Mouse (Mus musculus) layer of hippocampus, postnatal 36 days (tissue): ENCODE data around the gene E130218I03Rik. TPM values are rescaled to one million over a fixed set of nuclear protein-coding genes. Genes with fewer than 3 reads are reported as not detected.

Experiments used
- DNase-seq, 2 experiments: peaks; one replicate each; pipeline ENCODE4 v3.0.0; 2022
- total RNA-seq, 2 experiments: library from RNA; stranded (reverse); gene quantifications; 2 replicates each; pipeline ENCODE4 v1.2.3; 2021

Gene E130218I03Rik
- total RNA-seq, 2 experiments from 2014 or later = not detected

GRCm38 (mm10) chr4:134287168-134287564 is 43.7 kb downstream of the E130218I03Rik start:
- DNase-seq = peak; percentile 96 to 98

- peak; percentile 57 to 65 for DNase-seq
Observed at GRCm38 (mm10) chr4:134287575-134288025, 44.1 kb downstream of the E130218I03Rik start, which contains the start of gene Pdik1l. Gene Pdik1l, minus strand, starts transcription at chr4:134287895.

GRCm38 (mm10) chr4:134288397-134289256 is 45.2 kb downstream of the E130218I03Rik start:
- DNase-seq = no peak

GRCm38 (mm10) chr4:134292067-134292466 is 48.6 kb downstream of the E130218I03Rik start:
- DNase-seq = peak; percentile 58 to 60

GRCm38 (mm10) chr4:134293061-134293691 is 49.7 kb downstream of the E130218I03Rik start:
- DNase-seq = no peak

GRCm38 (mm10) chr4:134293692-134294163 is 50.3 kb downstream of the E130218I03Rik start:
- no peak for DNase-seq

Other genes starting within 250 kb of the E130218I03Rik start
- gene Dhdds, start 242.7 kb upstream of the E130218I03Rik start, total RNA-seq = 10 to 100 TPM; 57.8 to 62.6 TPM
- not detected for gene Lin28a, start 224.8 kb upstream of the E130218I03Rik start, total RNA-seq
- not detected for gene Zfp683, start 189.8 kb upstream of the E130218I03Rik start, total RNA-seq
- gene Crybg2, start 182.8 kb upstream of the E130218I03Rik start, total RNA-seq = 1 to 10 TPM; 1.2 to 1.8 TPM
- 1 to 10 TPM in 1 of 2 experiments, not detected in 1; 1.1 TPM for gene Cd52, start 148.6 kb upstream of the E130218I03Rik start, total RNA-seq
- 10 to 100 TPM; 32.8 to 34.7 TPM for gene Ubxn11, start 141.1 kb upstream of the E130218I03Rik start, total RNA-seq
- gene Sh3bgrl3, start 114.9 kb upstream of the E130218I03Rik start, total RNA-seq = 100 to 1,000 TPM; 234 to 264 TPM
- gene Cep85, start 56.5 kb upstream of the E130218I03Rik start, total RNA-seq = 10 to 100 TPM; 16.1 to 17.5 TPM
- not detected for gene Gm7534, start 40.7 kb upstream of the E130218I03Rik start, total RNA-seq
- not detected for gene Catsper4, start 16.3 kb upstream of the E130218I03Rik start, total RNA-seq
- gene Cnksr1, start 5.3 kb upstream of the E130218I03Rik start, total RNA-seq = under 1 TPM; 0.35 to 0.58 TPM
- 10 to 100 TPM; 10.2 to 11.4 TPM for gene Zfp593, start 1.9 kb downstream of the E130218I03Rik start, total RNA-seq
- gene Gm30191, start 3.3 kb downstream of the E130218I03Rik start, total RNA-seq = not detected
- 1 to 10 TPM; 2.7 to 7.4 TPM for gene Grrp1, start 10.4 kb downstream of the E130218I03Rik start, total RNA-seq
- gene Pdik1l, start 44.2 kb downstream of the E130218I03Rik start, total RNA-seq = 10 to 100 TPM; 16.7 to 21.5 TPM
- gene Trim63, start 71.5 kb downstream of the E130218I03Rik start, total RNA-seq = not detected
- not detected for gene Slc30a2, start 99.5 kb downstream of the E130218I03Rik start, total RNA-seq
- 10 to 100 TPM; 41.8 to 45.5 TPM for gene Extl1, start 140.2 kb downstream of the E130218I03Rik start, total RNA-seq
- gene Pafah2, start 152.7 kb downstream of the E130218I03Rik start, total RNA-seq = 1 to 10 TPM; 6.6 to 8.2 TPM
- gene Stmn1, start 224.7 kb downstream of the E130218I03Rik start, total RNA-seq = 100 to 1,000 TPM; 338 to 365 TPM